In genomic region chr17:24639571-24639988, GRCm38 (mm10) we compare ENCODE assay signal across 9 mouse cellular contexts. TPM values are rescaled to one million over a fixed set of nuclear protein-coding genes. Genes with fewer than 3 reads are reported as not detected.
A peak's percentile ranks its signal among the peaks of the same experiment; 100 is the strongest.
DNase-seq lines count a peak whose midpoint lies in the region; ATAC-seq and TF ChIP-seq lines count a peak whose summit lies in the region.
"Had no signal": no experiment of that assay in that cellular context is flagged by ENCODE, and none has a peak within 500 bp of the region (broad histone marks: within the 10 kb centered on the region; RNA-seq: fewer than 3 reads in every experiment).

No protein-coding gene starts in this region.

- no peaks in the 10 kb centered on the region for H3K9me3 ChIP-seq in lung, embryonic 14.5 days (ENCODE audit: low read depth, low read length)
- H3K9me3 ChIP-seq in embryonic facial prominence, embryonic 12.5 days: no peaks in the 10 kb centered on the region
- no peaks in the 10 kb centered on the region for H3K9me3 ChIP-seq in hindbrain, embryonic 12.5 days (replicated peaks)
- H3K9me3 ChIP-seq in neural tube, embryonic 13.5 days: no peaks in the 10 kb centered on the region

- peak; percentile 34 for DNase-seq in lung, embryonic 14.5 days
- DNase-seq in lung, postnatal 36 days: no peak
- no peak for DNase-seq in cerebellum, adult 8-10 months
- no peak for DNase-seq in spleen, postnatal 36 days (ENCODE audit: low spot score in 2 of 2)
- DNase-seq: cerebellum, postnatal 10 days; right cerebral cortex, postnatal 25 days had no signal

- no peak for TF ChIP-seq CTCF in lung, embryonic 14.5 days (IDR thresholded peaks at IDR 0.05; ENCODE audit: low read depth)

- peak; percentile 44; the same call in 1 of the 2 replicates for ATAC-seq in lung, embryonic 14.5 days (ENCODE audit: insufficient read depth)
- peak; percentile 47 for ATAC-seq in embryonic facial prominence, embryonic 12.5 days (ENCODE audit: insufficient number of reproducible peaks, insufficient read depth, low FRiP score, low TSS enrichment)
- ATAC-seq in hindbrain, embryonic 12.5 days (ENCODE audit: low FRiP score): no peak
- ATAC-seq in neural tube, embryonic 13.5 days (ENCODE audit: low read depth): no peak

- H3K27me3 ChIP-seq in lung, embryonic 14.5 days (ENCODE audit: insufficient read depth, low read length): no peaks in the 10 kb centered on the region
- no peaks in the 10 kb centered on the region for H3K27me3 ChIP-seq in embryonic facial prominence, embryonic 12.5 days
- no peaks in the 10 kb centered on the region for H3K27me3 ChIP-seq in hindbrain, embryonic 12.5 days
- no peaks in the 10 kb centered on the region for H3K27me3 ChIP-seq in neural tube, embryonic 13.5 days

- peaks cover 32% of the 10 kb centered on the region; the same call in 1 of the 2 replicates for H3K36me3 ChIP-seq in lung, embryonic 14.5 days (ENCODE audit: insufficient read depth)
- peaks cover 21% of the 10 kb centered on the region; the same call in 1 of the 2 replicates for H3K36me3 ChIP-seq in embryonic facial prominence, embryonic 12.5 days
- H3K36me3 ChIP-seq in hindbrain, embryonic 12.5 days: peaks cover 3% of the 10 kb centered on the region; the same call in 1 of the 2 replicates
- peaks cover 17% of the 10 kb centered on the region for H3K36me3 ChIP-seq in neural tube, embryonic 13.5 days

- peak overlapping the region; percentile 9; the same call in 1 of the 2 replicates for H3K9ac ChIP-seq in lung, embryonic 14.5 days
- H3K9ac ChIP-seq in embryonic facial prominence, embryonic 12.5 days: peak overlapping the region; percentile 21; the same call in 1 of the 2 replicates
- peak overlapping the region; percentile 50; the same call in 1 of the 2 replicates for H3K9ac ChIP-seq in hindbrain, embryonic 12.5 days
- peak overlapping the region; percentile 50; the same call in 1 of the 2 replicates for H3K9ac ChIP-seq in neural tube, embryonic 13.5 days

- H3K4me3 ChIP-seq in lung, embryonic 14.5 days (ENCODE audit: low read depth, low read length): no peak overlapping the region
- H3K4me3 ChIP-seq in embryonic facial prominence, embryonic 12.5 days: no peak overlapping the region
- no peak overlapping the region for H3K4me3 ChIP-seq in hindbrain, embryonic 12.5 days
- no peak overlapping the region for H3K4me3 ChIP-seq in neural tube, embryonic 13.5 days

- peaks cover 16% of the 10 kb centered on the region for H3K4me1 ChIP-seq in lung, embryonic 14.5 days (ENCODE audit: insufficient read depth)
- peaks cover 36% of the 10 kb centered on the region for H3K4me1 ChIP-seq in embryonic facial prominence, embryonic 12.5 days
- H3K4me1 ChIP-seq in hindbrain, embryonic 12.5 days: peaks cover 21% of the 10 kb centered on the region
- H3K4me1 ChIP-seq in neural tube, embryonic 13.5 days (replicated peaks): peaks cover 25% of the 10 kb centered on the region

- 57% methylated on average over 5 of the region's 5 CpGs for WGBS in lung, embryonic 14.5 days
- WGBS in embryonic facial prominence, embryonic 12.5 days: 21% methylated on average over 5 of the region's 5 CpGs
- WGBS in hindbrain, embryonic 12.5 days: 61% methylated on average over 5 of the region's 5 CpGs
- 55% methylated on average over 5 of the region's 5 CpGs for WGBS in neural tube, embryonic 13.5 days

- no peak overlapping the region for H3K4me2 ChIP-seq in lung, embryonic 14.5 days
- H3K4me2 ChIP-seq in embryonic facial prominence, embryonic 12.5 days (replicated peaks): peak overlapping the region; percentile 23
- no peak overlapping the region for H3K4me2 ChIP-seq in hindbrain, embryonic 12.5 days (replicated peaks)
- H3K4me2 ChIP-seq in neural tube, embryonic 13.5 days: no peak overlapping the region

- H3K27ac ChIP-seq in lung, embryonic 14.5 days (ENCODE audit: low read depth): peak overlapping the region; percentile 89
- H3K27ac ChIP-seq in embryonic facial prominence, embryonic 12.5 days: peak overlapping the region; percentile 98
- H3K27ac ChIP-seq in hindbrain, embryonic 12.5 days: peak overlapping the region; percentile 76
- peak overlapping the region; percentile 67 for H3K27ac ChIP-seq in neural tube, embryonic 13.5 days (replicated peaks)

RNA-seq across cellular contexts. Expression of gene Nthl1, which starts 7.1 kb away (rescaled TPM):
- polyA plus RNA-seq in lung, embryonic 14.5 days (2014; fragmentation: Nextera tagmentation; extraction: Ambion mirVana): 15.9 and 18.6 TPM in 2 replicates
- 26.2 and 26.9 TPM in 2 replicates for polyA plus RNA-seq in embryonic facial prominence, embryonic 12.5 days (2016; fragmentation: Nextera tagmentation; extraction: Ambion mirVana)
- 14.4 and 15.7 TPM in 2 replicates for polyA plus RNA-seq in hindbrain, embryonic 12.5 days (2016; fragmentation: Nextera tagmentation; extraction: Ambion mirVana)
- 7.4 and 9.7 TPM in 2 replicates for polyA plus RNA-seq in neural tube, embryonic 13.5 days (2015; fragmentation: Nextera tagmentation; extraction: Ambion mirVana)

RNA-seq across cellular contexts. Expression of gene Tsc2, which starts 7.2 kb away (rescaled TPM):
- 62.2 and 66.5 TPM in 2 replicates for polyA plus RNA-seq in lung, embryonic 14.5 days (2014; fragmentation: Nextera tagmentation; extraction: Ambion mirVana)
- polyA plus RNA-seq in embryonic facial prominence, embryonic 12.5 days (2016; fragmentation: Nextera tagmentation; extraction: Ambion mirVana): 72.8 and 82.0 TPM in 2 replicates
- polyA plus RNA-seq in hindbrain, embryonic 12.5 days (2016; fragmentation: Nextera tagmentation; extraction: Ambion mirVana): 85.5 and 86.2 TPM in 2 replicates
- 62.5 and 73.0 TPM in 2 replicates for polyA plus RNA-seq in neural tube, embryonic 13.5 days (2015; fragmentation: Nextera tagmentation; extraction: Ambion mirVana)

RNA-seq across cellular contexts. Expression of gene Slc9a3r2, which starts 10.5 kb away (rescaled TPM):
- polyA plus RNA-seq in lung, embryonic 14.5 days (2014; fragmentation: Nextera tagmentation; extraction: Ambion mirVana): 67.8 and 68.3 TPM in 2 replicates
- 59.6 and 60.6 TPM in 2 replicates for polyA plus RNA-seq in embryonic facial prominence, embryonic 12.5 days (2016; fragmentation: Nextera tagmentation; extraction: Ambion mirVana)
- 39.2 and 39.6 TPM in 2 replicates for polyA plus RNA-seq in hindbrain, embryonic 12.5 days (2016; fragmentation: Nextera tagmentation; extraction: Ambion mirVana)
- polyA plus RNA-seq in neural tube, embryonic 13.5 days (2015; fragmentation: Nextera tagmentation; extraction: Ambion mirVana): 35.4 and 42.6 TPM in 2 replicates

RNA-seq across cellular contexts. Expression of gene Npw, which starts 18.7 kb away (rescaled TPM):
- polyA plus RNA-seq in lung, embryonic 14.5 days (2014; fragmentation: Nextera tagmentation; extraction: Ambion mirVana): 0.78 and 1.0 TPM in 2 replicates
- polyA plus RNA-seq in embryonic facial prominence, embryonic 12.5 days (2016; fragmentation: Nextera tagmentation; extraction: Ambion mirVana): 0.35 and 0.76 TPM in 2 replicates
- not detected in 2 replicates for polyA plus RNA-seq in hindbrain, embryonic 12.5 days (2016; fragmentation: Nextera tagmentation; extraction: Ambion mirVana)
- not detected in 2 replicates for polyA plus RNA-seq in neural tube, embryonic 13.5 days (2015; fragmentation: Nextera tagmentation; extraction: Ambion mirVana)

RNA-seq across cellular contexts. Expression of gene Zfp598, which starts 29.9 kb away (rescaled TPM):
- polyA plus RNA-seq in lung, embryonic 14.5 days (2014; fragmentation: Nextera tagmentation; extraction: Ambion mirVana): 32.9 and 34.0 TPM in 2 replicates
- 23.5 and 25.4 TPM in 2 replicates for polyA plus RNA-seq in embryonic facial prominence, embryonic 12.5 days (2016; fragmentation: Nextera tagmentation; extraction: Ambion mirVana)
- 23.0 and 25.2 TPM in 2 replicates for polyA plus RNA-seq in hindbrain, embryonic 12.5 days (2016; fragmentation: Nextera tagmentation; extraction: Ambion mirVana)
- 20.9 and 22.2 TPM in 2 replicates for polyA plus RNA-seq in neural tube, embryonic 13.5 days (2015; fragmentation: Nextera tagmentation; extraction: Ambion mirVana)

Comparison
In these comparisons a context has a peak if more than half of its experiments do, and no peak if none do; other contexts are left out.
1. ATAC-seq: peak in lung, embryonic 14.5 days (single experiment) and embryonic facial prominence, embryonic 12.5 days (single experiment); none in hindbrain, embryonic 12.5 days (single experiment) and neural tube, embryonic 13.5 days (single experiment).
2. Peak in every context shown above with its lines, with median percentiles within 50 percentile points of each other: H3K27ac ChIP-seq and H3K9ac ChIP-seq.